11 mouse cellular contexts compared by ENCODE assay signal in the genomic region with DNA sequence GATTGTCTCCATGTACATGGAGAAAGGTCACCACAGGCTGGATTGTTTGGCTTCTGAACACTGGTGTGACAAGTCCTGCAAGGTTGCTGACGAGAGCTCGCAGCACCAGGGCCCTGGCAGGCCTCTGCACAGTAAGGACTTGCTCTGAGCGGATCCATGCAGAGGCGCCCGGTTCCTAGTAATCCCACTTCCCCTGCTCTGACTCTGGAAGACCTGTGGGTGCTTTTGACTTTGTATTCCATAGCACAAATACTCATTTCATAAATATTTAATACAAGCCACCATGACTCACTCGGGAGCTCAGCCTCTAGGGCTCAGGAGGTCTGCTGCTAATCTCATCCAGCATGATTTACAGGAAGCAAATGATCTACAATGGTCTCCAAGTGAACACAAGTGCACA. TPM values are rescaled to one million over a fixed set of nuclear protein-coding genes. Genes with fewer than 3 reads are reported as not detected.
A peak's percentile ranks its signal among the peaks of the same experiment; 100 is the strongest.
DNase-seq lines count a peak whose midpoint lies in the region; ATAC-seq and TF ChIP-seq lines count a peak whose summit lies in the region.
"Had no signal": no experiment of that assay in that cellular context is flagged by ENCODE, and none has a peak within 500 bp of the region (broad histone marks: within the 10 kb centered on the region; RNA-seq: fewer than 3 reads in every experiment).

No protein-coding gene starts in this region.

- H3ac ChIP-seq in C2C12 (ENCODE audit: control insufficient read depth, insufficient read length, low read depth), result no peak overlapping the region

- H3K4me2 ChIP-seq in heart, embryonic 12.5 days, result no peak overlapping the region
- H3K4me2 ChIP-seq in lung, embryonic 16.5 days (ENCODE audit: low read depth, low read length), result no peak overlapping the region

- no peak overlapping the region for H3K9ac ChIP-seq in heart, embryonic 12.5 days
- no peak overlapping the region for H3K9ac ChIP-seq in lung, embryonic 16.5 days (ENCODE audit: low read length)

- peak overlapping the region; percentile 40; the same call in 1 of the 2 replicates for H3K27ac ChIP-seq in heart, embryonic 12.5 days (ENCODE audit: poor library complexity, severe bottlenecking)
- H3K27ac ChIP-seq in lung, embryonic 16.5 days (ENCODE audit: low read length), result peak overlapping the region; percentile 69

- 75% methylated on average over 6 of the region's 6 CpGs for WGBS in heart, embryonic 12.5 days
- WGBS in lung, embryonic 16.5 days, result 52% methylated on average over 6 of the region's 6 CpGs

- DNase-seq in heart, adult 11 months, result peak; percentile 95
- no peak for DNase-seq in heart, postnatal 25 days (ENCODE audit: low spot score)
- no peak for DNase-seq in embryo, embryonic 10 days (ENCODE audit: low spot score)
- DNase-seq in cerebellum, postnatal 25 days, result no peak
- no peak for DNase-seq in cerebellum, adult 11 months

- H3K27me3 ChIP-seq in C2C12 (ENCODE audit: control insufficient read depth, insufficient read depth, insufficient read length), result no peaks in the 10 kb centered on the region
- no peaks in the 10 kb centered on the region for H3K27me3 ChIP-seq in heart, embryonic 12.5 days (replicated peaks)
- no peaks in the 10 kb centered on the region for H3K27me3 ChIP-seq in lung, embryonic 16.5 days (ENCODE audit: control insufficient read depth, insufficient read depth, low read depth, low read length)
- H3K27me3 ChIP-seq: CH12.LX had no signal

- no peaks in the 10 kb centered on the region for H3K9me3 ChIP-seq in heart, embryonic 12.5 days (replicated peaks)
- H3K9me3 ChIP-seq in lung, embryonic 16.5 days (ENCODE audit: control insufficient read depth, low read length), result no peaks in the 10 kb centered on the region

- peaks cover 23% of the 10 kb centered on the region for H3K36me3 ChIP-seq in C2C12 (ENCODE audit: control insufficient read depth, insufficient read depth)
- no peaks in the 10 kb centered on the region for H3K36me3 ChIP-seq in heart, embryonic 12.5 days
- no peaks in the 10 kb centered on the region for H3K36me3 ChIP-seq in lung, embryonic 16.5 days (ENCODE audit: control insufficient read depth, insufficient read depth, low read length)

- no peak for TF ChIP-seq CTCF in C2C12 (IDR thresholded peaks at IDR 0.05; ENCODE audit: control insufficient read depth, insufficient read depth, insufficient read length)

- intact Hi-C loops in heart, postnatal 25 days (cut with DNase I), result no loop called here

- ATAC-seq in heart, embryonic 12.5 days (ENCODE audit: insufficient number of reproducible peaks, low FRiP score), result no peak
- ATAC-seq in lung, embryonic 16.5 days (ENCODE audit: low read depth), result peak; percentile 26; the same call in 1 of the 2 replicates
- ATAC-seq: inflammation-experienced regulatory T-cells, adult 6 months had no signal

- H3K4me3 ChIP-seq in C2C12 (ENCODE audit: insufficient read depth, poor library complexity, severe bottlenecking), result no peak overlapping the region
- H3K4me3 ChIP-seq in heart, embryonic 12.5 days, result no peak overlapping the region
- no peak overlapping the region for H3K4me3 ChIP-seq in lung, embryonic 16.5 days (ENCODE audit: low read length)

- peaks cover 19% of the 10 kb centered on the region for H3K4me1 ChIP-seq in heart, embryonic 12.5 days (replicated peaks)
- peaks cover 10% of the 10 kb centered on the region for H3K4me1 ChIP-seq in lung, embryonic 16.5 days (replicated peaks; ENCODE audit: control insufficient read depth, insufficient read depth, low read length)

- H3K79me2 ChIP-seq in C2C12 (ENCODE audit: control insufficient read depth, insufficient read depth), result no peaks in the 10 kb centered on the region

- H3K79me3 ChIP-seq in C2C12 (ENCODE audit: low read depth), result no peaks in the 10 kb centered on the region

TF ChIP-seq in C2C12, 6 proteins besides CTCF, POLR2A, EP300 and RAD21:
- peak; percentile 25 for TF ChIP-seq FOSL1 (IDR thresholded peaks at IDR 0.05; ENCODE audit: insufficient read depth, low read length, poor library complexity, severe bottlenecking)
- no peak for TF ChIP-seq CEBPB (IDR thresholded peaks at IDR 0.05; ENCODE audit: low read depth)
- TF ChIP-seq MYOD1 (IDR thresholded peaks at IDR 0.05; ENCODE audit: control insufficient read depth, insufficient read length, low read depth), result no peak

RNA-seq across cellular contexts. Expression of a gene that starts 54.6 kb away (rescaled TPM):
- total RNA-seq in heart, postnatal 25 days (2021), result under 1 TPM in 1 of 2 experiments, not detected in 1; 0.34 TPM
- polyA plus RNA-seq in C2C12 (2012; fragmentation: generic; extraction: Trizol), result 0.27 TPM
- 3.7 and 4.6 TPM in 2 replicates for polyA plus RNA-seq in heart, embryonic 12.5 days (2016; fragmentation: Nextera tagmentation; extraction: Ambion mirVana)
- 7.6 and 9.3 TPM in 2 replicates for polyA plus RNA-seq in lung, embryonic 16.5 days (2015; fragmentation: Nextera tagmentation; extraction: Ambion mirVana)
- total RNA-seq: CH12.LX; megakaryocyte progenitor cell, adult 5-6 weeks had no signal
